Mouse (Mus musculus) kidney, postnatal 25 days (tissue): ENCODE data around the gene Opn4.

Experiments
- DNase-seq, 2 experiments: peaks; one replicate each; pipeline ENCODE4 v3.0.0; 2021; ENCODE audit warnings: mixed read lengths in 2 of 2

The Opn4 gene

GRCm38 (mm10) chr14:34561647-34562046 lies 38.3 kb downstream of the Opn4 start:
- DNase-seq, result no peak

GRCm38 (mm10) chr14:34558947-34559346 lies 41.0 kb downstream of the Opn4 start:
- no peak for DNase-seq

- no peak for DNase-seq
These were observed 44.7 kb downstream of the Opn4 start for GRCm38 (mm10) chr14:34555211-34555610.

GRCm38 (mm10) chr14:34554047-34554446 lies 45.9 kb downstream of the Opn4 start:
- peak; percentile 47 to 62 for DNase-seq

GRCm38 (mm10) chr14:34553470-34553869 lies 46.5 kb downstream of the Opn4 start:
- DNase-seq, result no peak

- DNase-seq, result no peak
These were observed 47.7 kb downstream of the Opn4 start for GRCm38 (mm10) chr14:34552226-34552625.

- DNase-seq, result peak; percentile 80 to 90
These were observed 50.8 kb downstream of the Opn4 start for GRCm38 (mm10) chr14:34549004-34549671.

GRCm38 (mm10) chr14:34548391-34549001 lies 51.4 kb downstream of the Opn4 start:
- DNase-seq, result peak; percentile 36 to 64

- DNase-seq, result no peak
These were observed 55.4 kb downstream of the Opn4 start for GRCm38 (mm10) chr14:34544545-34544944.

- no peak for DNase-seq
These were observed 55.9 kb downstream of the Opn4 start for GRCm38 (mm10) chr14:34544001-34544400.

GRCm38 (mm10) chr14:34543596-34543995 lies 56.3 kb downstream of the Opn4 start:
- no peak for DNase-seq

GRCm38 (mm10) chr14:34541896-34542295 lies 58.0 kb downstream of the Opn4 start:
- peak; percentile 36 to 68 for DNase-seq

GRCm38 (mm10) chr14:34540685-34541162 lies 59.2 kb downstream of the Opn4 start:
- DNase-seq, result peak; percentile 57 to 60
